Mouse (Mus musculus) bone marrow, adult 2 months (tissue): ENCODE results near the gene A730009L09Rik. TPM values are rescaled to one million over a fixed set of nuclear protein-coding genes. Genes with fewer than 3 reads are reported as not detected.
A peak's percentile ranks its signal among the peaks of the same experiment; 100 is the strongest.

ENCODE experiments used
- H3K27ac ChIP-seq: fragments of 200-500 bp; 2 replicates; pipeline ENCODE4 v1.5.1; 2012; ENCODE audit warnings: low read depth, mild to moderate bottlenecking, control low read depth, inconsistent platforms, low read length; ENCODE audit not compliant: control insufficient read depth, poor library complexity, insufficient read depth
- H3K4me1 ChIP-seq: fragments of 200-500 bp; 2 replicates; pipeline ENCODE4 v1.6.1; 2011; ENCODE audit warnings: low read length; ENCODE audit not compliant: control insufficient read depth, insufficient read depth
- H3K4me3 ChIP-seq: fragments of 200-500 bp; replicated peaks from 2 replicates; pipeline ENCODE3; 2011; ENCODE audit warnings: mild to moderate bottlenecking, low read depth, low read length, control low read depth; ENCODE audit not compliant: control insufficient read depth
- CTCF ChIP-seq: fragments of 200-500 bp; IDR thresholded peaks from 2 replicates; pipeline ENCODE4 v1.5.1; 2011; ENCODE audit warnings: low read length, control low read depth; ENCODE audit not compliant: control insufficient read depth, insufficient read depth
- POLR2A ChIP-seq: fragments of 200-500 bp; IDR thresholded peaks from 2 replicates; pipeline ENCODE4 v1.6.1; 2011; ENCODE audit warnings: low read depth, mild to moderate bottlenecking, control low read depth, low read length, borderline replicate concordance; ENCODE audit not compliant: control insufficient read depth
- WGBS: fragments of 180-500 bp; shearing (Covaris S2); methylation state at CpG from one replicate; pipeline ENCODE4 v1.1.7; 2018; 5-methylcytosine and 5-hydroxymethylcytosine counted together
- polyA plus RNA-seq: library from polyadenylated mRNA; stranded (reverse); fragments of >200 nt; gene quantifications from 2 replicates; pipeline ENCODE4 v1.2.4, GENCODE M21; 2011; ENCODE audit warnings: low replicate concordance; ENCODE audit not compliant: missing spikeins, insufficient read depth, insufficient read length

Gene A730009L09Rik
- polyA plus RNA-seq, 1 experiment: not detected

DNA sequence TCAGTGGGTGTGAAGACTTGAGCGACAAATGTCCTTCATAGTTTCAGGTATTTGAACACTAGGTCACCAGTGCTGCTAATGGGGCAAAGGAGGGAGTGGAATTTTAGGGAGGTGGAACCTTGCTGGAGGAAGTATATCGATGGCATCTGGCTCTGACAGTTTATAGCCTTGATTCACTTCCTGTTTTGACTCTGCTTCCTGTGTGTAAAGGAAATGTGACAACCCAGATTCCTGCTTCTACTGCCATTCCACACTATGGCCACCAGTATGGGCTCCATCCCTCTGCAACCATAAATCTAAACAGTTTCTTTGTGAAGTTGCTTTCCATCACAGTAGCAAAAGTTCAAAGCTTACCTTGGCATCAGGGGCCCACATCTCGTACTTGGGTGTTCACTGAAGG, 17.9 kb downstream of the A730009L09Rik start:
- Histone ChIP-seq H3K27ac (no peak overlapping the region), H3K4me1 (no peaks in the 10 kb centered on the region), H3K4me3 (no peak overlapping the region)
- no peak for TF ChIP-seq CTCF
- no peak for TF ChIP-seq POLR2A
- WGBS: 55% methylated on average over 3 of the region's 3 CpGs

DNA sequence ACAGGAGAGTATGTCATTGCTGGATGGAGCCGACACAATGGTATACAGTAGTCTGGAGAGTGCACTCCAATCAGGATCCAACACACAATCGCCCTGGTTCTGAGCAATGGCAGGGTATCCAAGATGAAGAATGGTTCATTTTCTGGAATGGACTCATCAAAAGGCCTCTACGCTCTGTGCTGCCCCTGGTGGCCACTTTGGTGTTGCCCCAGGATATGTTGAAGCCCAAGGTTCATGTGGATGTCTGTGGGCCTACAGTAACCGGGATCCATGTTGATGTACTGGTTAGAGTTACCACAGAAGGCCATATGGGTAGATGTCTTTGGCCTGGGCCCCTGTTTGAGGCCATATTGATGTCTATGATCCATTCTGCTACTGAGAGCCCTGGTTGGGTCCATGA, 31.1 kb downstream of the A730009L09Rik start:
- no peak overlapping the region for H3K4me3 ChIP-seq
- no peaks in the 10 kb centered on the region for H3K4me1 ChIP-seq
- 82% methylated on average over 4 of the region's 4 CpGs for WGBS
- H3K27ac ChIP-seq: no peak overlapping the region
- TF ChIP-seq POLR2A (no peak), CTCF (peak; percentile 20; the same call in 1 of the 2 replicates)

DNA sequence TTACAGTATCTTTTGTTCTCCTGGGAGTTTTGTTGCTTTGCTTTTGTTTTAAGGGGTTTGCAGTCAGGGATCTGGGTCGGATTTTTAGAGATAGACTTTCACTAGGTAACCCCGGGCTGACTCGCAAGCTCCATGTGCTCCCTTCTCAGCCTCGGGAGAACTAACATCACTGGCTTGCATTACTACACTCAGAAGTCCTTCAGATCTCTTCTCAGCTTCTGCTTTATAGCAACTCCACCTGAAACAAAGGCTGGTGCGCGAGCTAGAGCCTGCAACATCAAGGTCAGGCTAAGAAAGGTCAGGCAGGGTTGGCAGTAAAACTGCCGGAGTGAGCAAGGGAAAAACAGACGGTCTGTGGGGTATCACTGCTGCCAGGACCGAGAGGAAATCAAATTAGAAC, 34.2 kb downstream of the A730009L09Rik start:
- H3K27ac ChIP-seq: no peak overlapping the region
- TF ChIP-seq CTCF (no peak), POLR2A (no peak)
- no peak overlapping the region for H3K4me3 ChIP-seq
- 54% methylated on average over 9 of the region's 9 CpGs for WGBS
- no peaks in the 10 kb centered on the region for H3K4me1 ChIP-seq

DNA sequence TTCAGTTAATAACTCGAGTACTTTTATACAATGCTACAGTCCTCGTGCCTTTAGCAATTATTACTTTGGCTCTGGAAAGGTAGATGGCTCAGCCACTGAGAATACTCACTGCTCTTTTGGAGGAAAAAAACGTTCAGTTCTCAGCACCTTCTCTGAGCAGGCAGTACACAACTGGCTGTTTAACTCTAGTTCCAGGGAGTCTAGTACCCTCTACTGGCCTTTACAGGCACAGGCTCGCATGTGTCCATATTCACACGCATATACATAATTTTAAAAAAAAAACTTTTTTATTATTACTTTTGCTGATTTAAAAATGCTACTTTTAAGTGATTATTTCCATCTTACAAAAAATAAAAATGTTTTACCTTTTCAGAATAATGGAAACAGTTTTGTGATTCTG, 35.5 kb downstream of the A730009L09Rik start:
- Histone ChIP-seq H3K4me1 (no peaks in the 10 kb centered on the region), H3K4me3 (no peak overlapping the region), H3K27ac (no peak overlapping the region)
- TF ChIP-seq CTCF (no peak), POLR2A (no peak)
- WGBS: 69% methylated on average over 5 of the region's 5 CpGs

DNA sequence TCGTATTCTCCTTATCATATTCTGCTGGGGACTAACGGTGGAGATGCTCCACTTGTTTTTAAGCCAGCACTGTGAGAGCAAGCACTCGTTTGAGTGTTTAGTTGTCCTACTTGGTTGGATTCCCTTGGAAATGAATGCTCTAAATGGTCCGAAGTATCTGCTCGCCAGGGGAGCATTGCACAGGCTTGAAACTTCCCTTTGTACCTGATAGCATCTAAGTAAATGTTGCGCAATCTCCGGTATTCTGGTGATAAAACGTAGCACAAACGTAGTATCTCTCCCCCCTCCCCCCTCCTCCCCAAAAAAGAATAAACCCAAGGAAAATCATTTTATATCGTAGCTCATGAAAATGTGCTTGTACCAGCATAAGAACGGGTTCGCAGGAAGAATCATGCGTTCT, 39.1 kb downstream of the A730009L09Rik start:
- Histone ChIP-seq H3K27ac (no peak overlapping the region), H3K4me3 (no peak overlapping the region), H3K4me1 (no peaks in the 10 kb centered on the region)
- TF ChIP-seq POLR2A (no peak), CTCF (no peak)
- 43% methylated on average over 13 of the region's 13 CpGs for WGBS

DNA sequence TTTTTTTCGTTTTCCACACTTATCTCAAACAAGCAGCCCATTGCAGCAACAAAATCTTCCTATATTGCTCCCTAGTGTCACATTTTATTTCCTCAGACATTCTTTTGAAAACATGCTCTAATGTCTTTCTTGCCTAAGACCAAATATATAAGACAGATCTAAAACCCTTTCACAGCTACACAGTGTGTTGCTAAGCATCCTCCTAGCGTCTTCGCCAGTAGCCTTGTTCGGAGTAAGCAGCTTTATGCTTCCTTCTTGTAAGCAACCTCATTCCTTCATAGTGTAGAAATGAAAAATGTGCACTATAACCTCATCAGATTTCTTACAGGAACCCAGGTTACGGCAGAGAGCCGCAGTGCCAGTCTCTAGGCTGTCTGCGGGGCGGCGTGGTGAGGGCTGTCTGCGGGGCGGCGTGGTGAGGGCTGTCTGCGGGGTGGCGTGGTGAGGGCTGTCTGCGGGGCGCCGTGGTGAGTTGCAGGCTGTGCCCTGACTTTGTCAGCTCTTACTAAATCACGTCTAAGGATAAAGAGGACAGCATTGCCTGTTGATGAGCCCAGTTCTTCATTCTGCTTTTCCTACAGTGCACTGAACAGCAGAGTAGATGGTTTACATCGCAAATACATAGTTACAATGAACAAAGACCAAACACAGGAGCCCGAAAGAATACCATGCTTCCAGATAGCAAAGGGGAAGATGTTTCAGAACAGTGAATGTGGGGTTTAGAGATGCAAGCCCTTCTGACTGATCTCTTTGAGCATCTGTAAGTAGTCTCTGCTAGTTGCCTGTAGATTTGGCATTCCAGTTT, 43.4 kb downstream of the A730009L09Rik start:
- 61% methylated on average over 20 of the region's 20 CpGs for WGBS
- H3K4me1 ChIP-seq: no peaks in the 10 kb centered on the region
- no peak overlapping the region for H3K4me3 ChIP-seq
- no peak overlapping the region for H3K27ac ChIP-seq
- no peak for TF ChIP-seq CTCF
- no peak for TF ChIP-seq POLR2A

DNA sequence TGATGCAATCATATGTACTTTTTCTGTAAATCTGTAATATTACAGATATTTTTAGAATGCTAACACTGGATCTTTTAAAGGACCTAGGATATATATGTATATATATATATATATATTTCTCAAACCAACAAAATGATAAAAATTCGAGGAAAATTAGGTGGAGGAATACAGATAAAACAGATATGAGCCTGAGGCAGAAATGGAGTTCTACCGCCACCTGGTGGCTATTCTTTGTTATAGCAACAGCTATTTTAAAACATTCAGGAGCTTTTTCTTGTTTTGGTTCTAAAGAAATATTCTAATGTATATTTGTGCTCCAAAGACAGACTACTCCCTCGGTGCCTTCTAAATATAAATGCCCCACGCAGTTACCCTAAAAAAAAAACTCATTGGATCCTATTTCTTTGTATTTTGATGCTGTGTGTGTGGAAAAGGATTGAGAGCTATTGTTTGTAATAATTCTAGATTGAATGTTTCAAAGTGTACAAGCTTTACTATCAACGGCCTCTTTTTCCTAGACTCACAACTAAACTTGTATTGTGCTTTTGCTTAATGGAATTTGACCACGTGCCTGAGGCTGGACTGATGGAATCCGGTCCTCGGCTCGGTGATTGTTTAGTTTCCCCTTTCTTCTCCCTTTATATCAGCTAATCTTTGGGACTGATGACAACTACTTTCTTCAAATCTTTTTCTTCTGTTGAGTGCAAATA, 44.8 kb downstream of the A730009L09Rik start:
- WGBS: 34% methylated on average over 9 of the region's 9 CpGs
- Histone ChIP-seq H3K27ac (no peak overlapping the region), H3K4me3 (no peak overlapping the region), H3K4me1 (no peaks in the 10 kb centered on the region)
- TF ChIP-seq POLR2A: no peak
- no peak for TF ChIP-seq CTCF

DNA sequence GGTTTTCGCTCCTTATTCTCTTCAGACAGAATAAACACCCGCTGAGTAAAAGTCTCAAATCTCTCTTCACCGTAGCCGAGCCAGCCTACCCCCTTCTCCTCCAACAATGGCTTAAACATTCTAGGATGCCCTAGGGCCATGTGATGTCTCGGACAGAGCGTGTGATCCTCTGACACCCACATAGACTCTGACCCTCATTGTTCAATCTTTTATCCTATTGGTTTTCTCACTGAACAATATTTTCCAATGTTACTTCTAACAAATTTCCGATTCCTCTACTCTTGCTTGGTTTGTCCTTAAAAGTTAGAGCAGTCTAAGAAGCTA, 45.3 kb downstream of the A730009L09Rik start:
- WGBS: 83% methylated on average over 7 of the region's 7 CpGs

More for the DNA sequence above, 45.3 kb downstream of the A730009L09Rik start:
- H3K27ac ChIP-seq: no peak overlapping the region
- no peak overlapping the region for H3K4me3 ChIP-seq
- TF ChIP-seq CTCF: no peak
- TF ChIP-seq POLR2A: no peak
- no peaks in the 10 kb centered on the region for H3K4me1 ChIP-seq

Other genes starting within 250 kb of the A730009L09Rik start
- 6.8 and 14.5 TPM in 2 replicates for gene Mrpl39, start 220.6 kb downstream of the A730009L09Rik start, polyA plus RNA-seq